Mouse (Mus musculus): ENCODE results near the gene Olfr1395. TPM values are rescaled to one million over a fixed set of nuclear protein-coding genes. Genes with fewer than 3 reads are reported as not detected.

Olfr1395 gene
- total and polyA plus RNA-seq, 3 experiments, result not detected

DNA sequence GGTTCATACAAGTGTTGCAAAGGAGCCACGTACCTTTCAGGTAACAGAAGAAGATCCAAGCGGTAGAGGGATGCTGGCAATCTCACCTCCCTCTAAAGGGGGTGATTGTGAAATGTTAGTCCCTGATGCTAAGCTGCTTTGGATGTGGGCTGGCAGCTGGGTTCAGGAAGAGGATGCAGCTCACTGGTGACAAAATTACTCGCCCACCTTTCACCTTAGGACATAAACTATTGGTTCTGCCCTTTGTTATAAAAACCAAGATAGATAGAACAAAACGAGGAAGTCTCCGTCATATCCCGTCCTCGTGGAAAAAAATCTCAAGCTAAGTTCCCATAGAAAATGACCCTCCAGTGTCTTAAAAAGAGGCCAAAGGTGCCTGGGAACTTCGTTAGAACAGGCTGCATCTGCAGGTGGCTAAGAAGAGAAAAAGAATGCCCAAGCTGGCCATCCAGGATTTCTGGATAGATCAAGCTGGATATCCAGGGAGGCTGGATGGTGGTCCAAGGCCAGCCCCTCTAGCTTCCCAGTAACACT, 44.9 kb downstream of the Olfr1395 start, which contains the start of gene Btnl9:
Btnl9 (minus strand) TSS at position 205 of the 534 bp plus-strand sequence.
- Histone ChIP-seq H3K4me1 (ENCODE audit: control insufficient read depth in 1 of 2, insufficient read depth in 2 of 2, low read length in 2 of 2) (no peaks in the 10 kb centered on the region), H3K9me3 (replicated peaks; ENCODE audit: insufficient read depth, low read length) (no peaks in the 10 kb centered on the region), H3K79me2 (ENCODE audit: control insufficient read depth, insufficient read depth, low read length, poor library complexity) (no peaks in the 10 kb centered on the region), H3K27ac (ENCODE audit: control insufficient read depth, low read depth, low read length) (no peak within 1 kb of the TSS), H3K36me3 (ENCODE audit: control insufficient read depth in 1 of 2, insufficient read depth in 2 of 2, low read length in 2 of 2) (no peaks in the 10 kb centered on the region), H3K9ac (ENCODE audit: control insufficient read depth, low read depth, low read length, poor library complexity, severe bottlenecking) (no peak within 1 kb of the TSS), H3K4me3 (ENCODE audit: control insufficient read depth in 1 of 2, insufficient read depth in 1 of 2, low read depth in 2 of 2, low read length in 2 of 2) (no peak within 1 kb of the TSS), H3K27me3 (ENCODE audit: control insufficient read depth in 1 of 2, insufficient read depth in 2 of 2, low read length in 2 of 2) (peaks cover 0 to 2% of the 10 kb centered on the region in 2 experiments; a peak in 2 of 4 replicates)
- no peak for DNase-seq (ENCODE audit: low read depth, low spot score)
- TF ChIP-seq TBP (IDR thresholded peaks at IDR 0.05; ENCODE audit: low read depth, low read length) (no peak), UBTF (IDR thresholded peaks at IDR 0.05; ENCODE audit: borderline replicate concordance, insufficient read depth, low read depth, low read length) (no peak), CHD1 (IDR thresholded peaks at IDR 0.05; ENCODE audit: low read depth, low read length) (no peak), ELF1 (IDR thresholded peaks at IDR 0.05; ENCODE audit: low read depth, low read length) (no peak), E2F4 (IDR thresholded peaks at IDR 0.05; ENCODE audit: borderline replicate concordance, low read depth, low read length) (no peak), JUND (IDR thresholded peaks at IDR 0.05; ENCODE audit: low read depth, low read length) (no peak), RAD21 (IDR thresholded peaks at IDR 0.05; ENCODE audit: low read depth, low read length) (no peak), TCF12 (IDR thresholded peaks at IDR 0.05; ENCODE audit: low read depth, low read length) (no peak), MYC (IDR thresholded peaks at IDR 0.05; ENCODE audit: low read depth, low read length) (no peak), MAFK (IDR thresholded peaks at IDR 0.05; ENCODE audit: borderline replicate concordance, low read depth, low read length) (no peak), USF2 (IDR thresholded peaks at IDR 0.05; ENCODE audit: borderline replicate concordance in 1 of 2, insufficient read depth in 1 of 2, low read depth in 1 of 2, low read length in 2 of 2) (no peak), GABPA (IDR thresholded peaks at IDR 0.05; ENCODE audit: low read depth, low read length) (no peak), NRF1 (IDR thresholded peaks at IDR 0.05; ENCODE audit: insufficient read depth, low read depth, low read length, poor library complexity, severe bottlenecking) (no peak), POLR2A (IDR thresholded peaks at IDR 0.05; ENCODE audit: control insufficient read depth in 1 of 2, insufficient read depth in 1 of 2, low read depth in 1 of 2, low read length in 2 of 2, poor library complexity in 1 of 2) (no peak), BHLHE40 (IDR thresholded peaks at IDR 0.05; ENCODE audit: borderline replicate concordance, low read depth, low read length) (no peak), CHD2 (IDR thresholded peaks at IDR 0.05; ENCODE audit: low read length) (no peak)

DNA sequence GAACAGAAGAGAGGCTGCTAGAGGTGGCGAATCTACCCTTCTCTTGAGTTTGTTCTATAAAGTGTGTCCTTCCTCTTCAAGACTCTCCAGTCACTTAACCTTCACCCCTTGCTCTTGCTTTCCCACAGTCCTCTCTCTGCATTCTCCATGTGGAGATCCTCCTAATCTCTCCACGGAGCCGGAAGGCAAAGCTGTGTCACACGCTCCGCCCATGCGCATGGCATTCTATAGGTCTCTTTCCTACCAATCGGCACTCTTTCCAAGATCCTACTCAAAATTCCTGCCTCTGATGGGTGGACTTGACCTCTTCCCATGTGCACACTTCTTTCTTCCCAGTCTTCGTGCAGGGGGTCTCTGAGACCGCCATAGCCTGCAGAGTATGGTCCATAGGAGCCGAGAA, 45.6 kb downstream of the Olfr1395 start:
- TF ChIP-seq GATA1 (IDR thresholded peaks at IDR 0.05; ENCODE audit: low read depth, low read length) (no peak), MEF2A (IDR thresholded peaks at IDR 0.05; ENCODE audit: extremely low read depth, insufficient replicate concordance, low read depth, low read length, poor library complexity, severe bottlenecking) (no peak), GABPA (IDR thresholded peaks at IDR 0.05; ENCODE audit: low read depth, low read length) (no peak), JUND (IDR thresholded peaks at IDR 0.05; ENCODE audit: low read depth, low read length) (no peak), MYC (IDR thresholded peaks at IDR 0.05; ENCODE audit: low read depth, low read length) (no peak), MXI1 (IDR thresholded peaks at IDR 0.05; ENCODE audit: low read depth, low read length) (no peak), TBP (IDR thresholded peaks at IDR 0.05; ENCODE audit: low read depth, low read length) (no peak), ZMIZ1 (IDR thresholded peaks at IDR 0.05; ENCODE audit: low read depth, low read length) (no peak), ETS1 (IDR thresholded peaks at IDR 0.05; ENCODE audit: low read depth, low read length) (no peak), POLR2AphosphoS2 (IDR thresholded peaks at IDR 0.05; ENCODE audit: low read length) (no peak), MAX (IDR thresholded peaks at IDR 0.05; ENCODE audit: low read length) (no peak), SIN3A (IDR thresholded peaks at IDR 0.05; ENCODE audit: low read length) (no peak), UBTF (IDR thresholded peaks at IDR 0.05; ENCODE audit: borderline replicate concordance, insufficient read depth, low read depth, low read length) (no peak), ELF1 (IDR thresholded peaks at IDR 0.05; ENCODE audit: low read depth, low read length) (no peak), HCFC1 (IDR thresholded peaks at IDR 0.05; ENCODE audit: low read depth, low read length) (no peak), USF2 (IDR thresholded peaks at IDR 0.05; ENCODE audit: borderline replicate concordance in 1 of 2, insufficient read depth in 1 of 2, low read depth in 1 of 2, low read length in 2 of 2) (no peak), KAT2A (conservative IDR thresholded peaks at IDR 0.05; ENCODE audit: low read depth, low read length) (no peak)

More for the DNA sequence above, 45.6 kb downstream of the Olfr1395 start:
- no peak overlapping the region for H3K27ac ChIP-seq (ENCODE audit: control insufficient read depth, low read depth, low read length)
- DNase-seq (ENCODE audit: low read depth, low spot score), result no peak
- H3K9ac ChIP-seq (ENCODE audit: control insufficient read depth, low read depth, low read length, poor library complexity, severe bottlenecking), result no peak overlapping the region
- peaks cover 0 to 2% of the 10 kb centered on the region in 2 experiments; a peak in 2 of 4 replicates for H3K27me3 ChIP-seq (ENCODE audit: control insufficient read depth in 1 of 2, insufficient read depth in 2 of 2, low read length in 2 of 2)
- no peaks in the 10 kb centered on the region for H3K79me2 ChIP-seq (ENCODE audit: control insufficient read depth, insufficient read depth, low read length, poor library complexity)
- H3K9me3 ChIP-seq (replicated peaks; ENCODE audit: insufficient read depth, low read length), result no peaks in the 10 kb centered on the region
- no peaks in the 10 kb centered on the region for H3K36me3 ChIP-seq (ENCODE audit: control insufficient read depth in 1 of 2, insufficient read depth in 2 of 2, low read length in 2 of 2)
- H3K4me1 ChIP-seq (ENCODE audit: control insufficient read depth in 1 of 2, insufficient read depth in 2 of 2, low read length in 2 of 2), result no peaks in the 10 kb centered on the region
- H3K4me3 ChIP-seq (ENCODE audit: control insufficient read depth in 1 of 2, insufficient read depth in 1 of 2, low read depth in 2 of 2, low read length in 2 of 2), result no peak overlapping the region
